Mouse (Mus musculus): ENCODE measurements around the gene Irak2. TPM values are rescaled to one million over a fixed set of nuclear protein-coding genes. Genes with fewer than 3 reads are reported as not detected.
"Not testable (repeated sequence)": the region's sequence is repeated elsewhere in the genome, so short reads cannot be mapped to it uniquely, and the experiment has no call there.

Irak2 gene
- polyA plus RNA-seq, 1 experiment from 2014 or later = 9.3 TPM

DNA sequence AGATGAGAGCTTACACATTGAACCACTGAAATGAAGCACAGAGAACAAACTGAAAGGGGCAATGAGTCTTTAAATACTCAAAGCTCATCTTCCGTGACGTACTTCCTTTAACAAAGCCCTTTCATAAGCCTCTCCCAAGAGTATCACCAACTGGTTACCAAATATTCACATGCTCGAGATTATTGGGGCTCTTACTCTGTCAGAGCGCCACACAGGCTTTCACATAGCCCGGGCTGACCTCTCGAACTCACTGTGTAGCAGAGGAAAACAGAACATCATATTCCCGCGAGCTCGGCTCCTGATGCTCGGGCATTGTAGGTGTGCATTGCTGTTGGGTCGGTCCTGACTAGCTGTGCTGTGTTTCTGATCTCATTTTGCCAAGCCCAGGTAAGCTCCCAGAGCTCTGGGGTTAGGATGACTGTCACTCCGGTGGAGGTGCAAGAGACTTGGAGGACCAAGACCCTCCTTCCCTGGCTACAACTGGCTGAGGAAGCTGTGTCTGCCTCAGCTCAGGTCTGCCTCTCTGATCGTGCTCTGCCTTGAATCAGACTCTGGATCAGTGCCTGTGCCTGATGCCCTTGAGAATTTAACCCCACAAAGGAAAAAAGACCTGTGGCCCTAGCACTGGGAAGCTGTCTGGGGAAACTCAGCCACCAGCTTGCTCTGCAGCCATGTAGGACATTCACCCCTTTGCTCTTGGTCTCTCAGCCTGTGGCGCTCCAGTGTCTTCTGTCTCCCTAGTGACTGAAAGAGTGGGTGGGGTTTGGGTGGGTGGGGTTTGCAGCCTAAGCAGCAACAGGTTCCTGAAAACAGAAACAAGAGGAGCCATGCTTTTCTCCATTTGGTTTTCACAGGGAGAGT is 22.5 kb downstream of the Irak2 start:
- H3K9ac ChIP-seq (ENCODE audit: low read length) = no peak overlapping the region
- no peaks in the 10 kb centered on the region for H3K36me3 ChIP-seq (ENCODE audit: control insufficient read depth, insufficient read depth, low read length)
- no peaks in the 10 kb centered on the region for H3K9me3 ChIP-seq (replicated peaks; ENCODE audit: control insufficient read depth, low read length)
- WGBS = 56% methylated on average over 14 of the region's 14 CpGs
- no peak overlapping the region for H3K4me2 ChIP-seq (ENCODE audit: low read depth, low read length)
- no peaks in the 10 kb centered on the region for H3K27me3 ChIP-seq (ENCODE audit: control insufficient read depth, insufficient read depth, low read length)
- ATAC-seq (ENCODE audit: insufficient read depth, low FRiP score) = no peak
- peak overlapping the region; percentile 62 for H3K27ac ChIP-seq (ENCODE audit: low read length)
- H3K4me1 ChIP-seq (ENCODE audit: control insufficient read depth, insufficient read depth, low read length) = peaks cover 20% of the 10 kb centered on the region
- no peak overlapping the region for H3K4me3 ChIP-seq (replicated peaks; ENCODE audit: low read length)

DNA sequence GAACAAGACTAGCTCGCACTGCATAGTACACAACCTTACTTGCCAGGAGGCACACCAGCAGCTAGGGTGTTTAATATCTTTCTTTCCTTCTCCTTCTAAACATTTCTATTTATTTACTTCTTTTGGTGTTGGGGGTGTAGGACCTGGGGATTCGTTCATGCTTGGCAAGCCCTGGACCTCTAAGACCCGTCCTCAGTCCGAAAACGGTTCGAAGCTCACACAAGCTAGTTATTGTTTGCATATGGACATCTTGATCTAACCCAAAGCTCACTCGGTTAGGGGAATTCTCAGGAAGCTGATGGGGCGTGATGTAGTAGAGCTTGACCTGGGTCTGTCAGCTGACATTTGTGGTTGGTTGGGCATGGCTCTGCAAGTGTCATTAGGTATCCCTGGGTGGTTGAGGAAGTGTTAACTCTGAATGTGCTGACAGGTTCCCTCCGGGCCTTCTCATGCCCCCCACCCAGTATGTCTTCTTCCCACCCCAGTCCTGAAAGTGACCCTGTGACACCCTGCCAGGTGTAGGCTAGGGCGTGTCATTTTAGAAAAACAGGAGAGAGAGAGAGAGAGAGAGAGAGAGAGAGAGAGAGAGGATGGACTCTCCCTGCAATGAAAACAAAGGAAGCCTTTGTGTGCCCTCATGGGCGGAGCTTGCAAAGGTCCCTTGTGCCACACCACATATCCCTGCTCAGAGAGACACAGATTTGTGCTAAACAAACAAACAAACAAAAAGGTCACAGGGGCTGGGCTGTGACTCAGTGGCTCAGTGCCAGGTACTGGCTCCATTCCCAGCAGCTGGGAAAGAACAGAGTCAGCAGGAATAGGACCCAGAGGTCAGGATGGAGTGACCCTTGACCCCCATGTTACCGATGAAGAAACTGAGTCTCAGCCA is 23.3 kb downstream of the Irak2 start:
- Histone ChIP-seq H3K4me2 (ENCODE audit: low read depth, low read length) (no peak overlapping the region), H3K4me3 (replicated peaks; ENCODE audit: low read length) (no peak overlapping the region), H3K9ac (ENCODE audit: low read length) (no peak overlapping the region), H3K9me3 (replicated peaks; ENCODE audit: control insufficient read depth, low read length) (no peaks in the 10 kb centered on the region), H3K27ac (ENCODE audit: low read length) (peak overlapping the region; percentile 62), H3K4me1 (ENCODE audit: control insufficient read depth, insufficient read depth, low read length) (peaks cover 20% of the 10 kb centered on the region), H3K36me3 (ENCODE audit: control insufficient read depth, insufficient read depth, low read length) (no peaks in the 10 kb centered on the region), H3K27me3 (ENCODE audit: control insufficient read depth, insufficient read depth, low read length) (no peaks in the 10 kb centered on the region)
- ATAC-seq (ENCODE audit: insufficient read depth, low FRiP score) = peak; percentile 31; the same call in 1 of the 2 replicates
- 49% methylated on average over 12 of the region's 12 CpGs for WGBS

DNA sequence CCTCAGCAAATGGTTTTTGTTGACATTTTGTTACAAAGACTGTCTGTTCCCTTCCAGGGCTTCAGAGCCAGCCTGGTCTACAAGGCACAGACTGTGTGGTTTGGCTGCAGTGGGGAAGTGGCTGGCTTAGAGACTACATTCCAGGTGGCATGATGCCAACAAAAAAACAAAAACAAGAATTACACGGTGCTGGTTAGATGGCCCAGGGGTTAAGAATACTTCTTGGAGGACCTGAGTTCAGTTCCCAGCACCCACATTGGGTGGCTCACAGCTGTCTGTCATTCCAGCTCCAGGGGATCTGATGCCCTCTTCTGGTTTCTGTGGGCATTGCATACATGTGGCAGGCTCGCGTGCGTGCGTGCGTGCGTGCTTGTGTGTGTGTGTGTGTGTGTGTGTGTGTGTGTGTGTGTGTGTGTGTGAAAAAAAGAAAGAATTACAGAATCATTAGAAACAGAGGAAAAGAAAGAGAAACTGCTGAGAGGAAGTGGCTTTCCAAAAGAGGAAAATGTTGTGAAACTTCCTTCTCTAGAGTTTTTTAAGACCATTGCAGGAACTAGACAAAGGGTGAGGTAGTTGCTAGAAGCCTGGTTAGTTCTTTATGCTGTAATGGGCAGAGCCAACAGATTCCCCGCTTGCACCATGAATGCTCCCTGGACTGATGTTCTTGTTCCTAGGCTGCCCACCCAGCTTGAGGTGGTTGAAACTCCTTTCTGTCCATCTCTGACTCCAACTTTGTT is 24.9 kb downstream of the Irak2 start:
- no peak overlapping the region for H3K4me3 ChIP-seq (replicated peaks; ENCODE audit: low read length)
- peaks cover 20% of the 10 kb centered on the region for H3K4me1 ChIP-seq (ENCODE audit: control insufficient read depth, insufficient read depth, low read length)
- H3K9ac ChIP-seq (ENCODE audit: low read length) = no peak overlapping the region
- 91% methylated on average over 8 of the region's 8 CpGs for WGBS
- H3K27me3 ChIP-seq (ENCODE audit: control insufficient read depth, insufficient read depth, low read length) = no peaks in the 10 kb centered on the region
- H3K4me2 ChIP-seq (ENCODE audit: low read depth, low read length) = no peak overlapping the region
- no peaks in the 10 kb centered on the region for H3K36me3 ChIP-seq (ENCODE audit: control insufficient read depth, insufficient read depth, low read length)
- H3K9me3 ChIP-seq (replicated peaks; ENCODE audit: control insufficient read depth, low read length) = no peaks in the 10 kb centered on the region
- H3K27ac ChIP-seq (ENCODE audit: low read length) = no peak overlapping the region
- ATAC-seq (ENCODE audit: insufficient read depth, low FRiP score) = no peak

DNA sequence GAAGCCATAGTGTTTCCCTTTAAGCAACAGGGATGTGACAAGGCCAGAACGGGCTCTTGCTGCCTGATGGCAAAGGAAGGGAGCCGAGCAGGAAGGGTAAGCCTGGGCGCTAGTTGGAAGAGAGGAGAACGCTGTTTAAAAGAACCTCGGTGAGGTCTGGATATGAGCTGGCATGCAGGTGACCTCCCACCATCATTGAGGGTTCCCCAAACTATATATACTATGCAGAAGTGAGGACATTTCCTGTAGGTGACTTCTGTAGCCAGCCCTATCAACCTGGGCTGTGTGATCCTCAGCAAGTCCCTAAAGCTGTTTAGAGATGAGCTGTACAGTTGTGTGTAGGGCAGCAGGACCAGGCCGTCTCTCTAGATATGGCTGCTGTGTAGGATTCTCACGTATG is 26.0 kb downstream of the Irak2 start:
- 83% methylated on average over 7 of the region's 7 CpGs for WGBS
- ATAC-seq (ENCODE audit: insufficient read depth, low FRiP score) = no peak
- H3K4me1 ChIP-seq (ENCODE audit: control insufficient read depth, insufficient read depth, low read length) = peaks cover 22% of the 10 kb centered on the region
- H3K4me2 ChIP-seq (ENCODE audit: low read depth, low read length) = no peak overlapping the region
- no peak overlapping the region for H3K27ac ChIP-seq (ENCODE audit: low read length)
- H3K27me3 ChIP-seq (ENCODE audit: control insufficient read depth, insufficient read depth, low read length) = no peaks in the 10 kb centered on the region
- no peaks in the 10 kb centered on the region for H3K9me3 ChIP-seq (replicated peaks; ENCODE audit: control insufficient read depth, low read length)
- H3K9ac ChIP-seq (ENCODE audit: low read length) = no peak overlapping the region
- no peaks in the 10 kb centered on the region for H3K36me3 ChIP-seq (ENCODE audit: control insufficient read depth, insufficient read depth, low read length)
- H3K4me3 ChIP-seq (replicated peaks; ENCODE audit: low read length) = no peak overlapping the region

DNA sequence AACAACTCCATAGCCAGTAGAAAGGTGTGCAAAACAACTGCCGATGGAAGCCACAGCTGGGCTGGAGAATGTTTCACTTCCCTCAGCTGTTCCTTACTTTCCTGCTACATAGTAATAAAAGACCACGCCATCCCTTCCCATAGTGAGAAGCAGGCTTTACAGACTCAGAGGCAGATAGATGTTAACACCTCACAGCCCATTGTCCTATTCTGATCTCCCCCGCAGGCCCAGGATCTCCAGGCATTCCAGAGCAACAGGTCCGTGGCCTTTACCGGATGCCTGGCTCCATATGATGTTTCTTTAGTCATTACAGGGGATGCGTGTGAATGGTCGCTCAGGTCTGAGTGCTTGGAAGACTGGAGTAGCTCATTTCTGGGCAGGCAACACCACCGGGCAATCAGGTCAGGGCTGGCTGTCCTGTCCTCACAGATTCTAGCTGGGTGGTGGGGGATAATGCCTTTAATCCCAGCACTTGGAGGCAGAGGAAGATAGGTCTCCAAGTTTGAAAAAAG is 29.4 kb downstream of the Irak2 start:
- no peak for ATAC-seq (ENCODE audit: insufficient read depth, low FRiP score)
- no peaks in the 10 kb centered on the region for H3K9me3 ChIP-seq (replicated peaks; ENCODE audit: control insufficient read depth, low read length)
- H3K4me1 ChIP-seq (ENCODE audit: control insufficient read depth, insufficient read depth, low read length) = peaks cover 5% of the 10 kb centered on the region
- no peaks in the 10 kb centered on the region for H3K36me3 ChIP-seq (ENCODE audit: control insufficient read depth, insufficient read depth, low read length)
- H3K9ac ChIP-seq (ENCODE audit: low read length) = no peak overlapping the region
- no peaks in the 10 kb centered on the region for H3K27me3 ChIP-seq (ENCODE audit: control insufficient read depth, insufficient read depth, low read length)
- no peak overlapping the region for H3K4me3 ChIP-seq (replicated peaks; ENCODE audit: low read length)
- H3K27ac ChIP-seq (ENCODE audit: low read length) = peak overlapping the region; percentile 43
- WGBS = 66% methylated on average over 8 of the region's 8 CpGs
- no peak overlapping the region for H3K4me2 ChIP-seq (ENCODE audit: low read depth, low read length)

DNA sequence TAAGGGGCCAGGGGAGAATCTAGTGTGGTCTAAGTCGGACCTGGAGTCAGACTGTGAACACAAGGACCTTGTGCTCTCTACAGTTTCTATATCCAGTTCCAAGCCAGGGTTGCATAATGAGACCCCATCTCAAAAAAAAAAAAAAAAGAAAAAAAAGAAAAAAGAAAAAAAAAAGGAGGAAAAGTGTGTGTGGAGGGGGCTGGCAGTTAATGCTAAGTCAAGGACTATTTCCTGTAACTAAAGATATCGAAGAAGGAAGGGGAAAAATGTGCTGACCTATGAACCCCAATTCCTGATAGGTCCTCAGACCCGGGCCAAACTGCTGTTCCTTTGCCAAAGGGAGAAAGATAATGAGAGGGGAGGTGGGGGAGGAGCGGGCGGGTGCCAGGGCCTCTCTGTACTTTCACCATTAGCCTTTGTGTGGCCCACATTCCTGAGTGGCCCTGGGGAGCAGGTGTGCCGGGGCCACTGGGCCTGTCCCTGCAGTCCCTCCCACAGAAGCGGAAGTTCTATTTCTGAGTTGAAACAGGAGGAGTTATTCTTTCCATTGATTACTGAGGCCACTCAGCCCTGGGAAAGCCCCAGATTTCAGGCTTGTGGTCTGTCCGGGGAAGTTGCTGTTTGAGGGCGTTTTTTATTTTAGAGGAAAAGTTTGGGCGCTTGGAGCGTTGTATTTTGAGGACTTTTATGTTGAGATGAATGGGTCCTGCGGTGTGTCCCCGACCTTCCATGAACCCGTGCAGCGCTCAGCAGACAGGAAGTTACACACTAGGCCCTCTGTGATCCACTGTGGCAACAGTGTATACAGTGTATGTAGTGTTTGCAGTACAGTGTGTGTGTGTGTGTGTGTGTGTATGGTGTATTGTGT is 30.3 kb downstream of the Irak2 start:
- Histone ChIP-seq H3K4me1 (ENCODE audit: control insufficient read depth, insufficient read depth, low read length) (peaks cover 5% of the 10 kb centered on the region), H3K4me3 (replicated peaks; ENCODE audit: low read length) (no peak overlapping the region), H3K27ac (ENCODE audit: low read length) (peak overlapping the region; percentile 90), H3K36me3 (ENCODE audit: control insufficient read depth, insufficient read depth, low read length) (no peaks in the 10 kb centered on the region), H3K9ac (ENCODE audit: low read length) (no peak overlapping the region; the same call in 1 of the 2 replicates), H3K27me3 (ENCODE audit: control insufficient read depth, insufficient read depth, low read length) (no peaks in the 10 kb centered on the region), H3K9me3 (replicated peaks; ENCODE audit: control insufficient read depth, low read length) (no peaks in the 10 kb centered on the region), H3K4me2 (ENCODE audit: low read depth, low read length) (peak overlapping the region; percentile 16)
- peak; percentile 92 for ATAC-seq (ENCODE audit: insufficient read depth, low FRiP score)
- WGBS = 32% methylated on average over 15 of the region's 15 CpGs

DNA sequence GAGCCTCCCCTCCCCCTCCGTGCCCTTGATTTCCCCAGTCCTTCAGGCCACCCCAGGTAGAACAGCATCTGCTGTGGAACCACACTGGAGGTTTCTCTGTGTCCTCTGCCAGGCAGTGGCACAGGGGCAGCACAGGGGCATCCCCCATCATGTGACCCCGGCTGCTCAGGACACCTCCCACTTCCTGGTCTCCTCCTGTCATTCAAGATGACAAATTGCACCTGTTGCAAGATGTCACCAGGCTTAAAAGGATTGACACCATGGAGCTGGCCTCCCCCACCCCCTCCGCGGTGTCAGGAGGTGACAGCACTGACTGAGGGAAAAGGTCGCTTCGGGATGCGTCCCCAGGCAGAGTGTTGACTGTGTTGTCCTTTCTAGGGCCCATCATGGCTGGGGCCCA is 31.6 kb downstream of the Irak2 start:
- no peak overlapping the region for H3K4me3 ChIP-seq (replicated peaks; ENCODE audit: low read length)
- H3K36me3 ChIP-seq (ENCODE audit: control insufficient read depth, insufficient read depth, low read length) = no peaks in the 10 kb centered on the region
- peaks cover 5% of the 10 kb centered on the region for H3K4me1 ChIP-seq (ENCODE audit: control insufficient read depth, insufficient read depth, low read length)
- no peak overlapping the region for H3K4me2 ChIP-seq (ENCODE audit: low read depth, low read length)
- H3K9me3 ChIP-seq (replicated peaks; ENCODE audit: control insufficient read depth, low read length) = no peaks in the 10 kb centered on the region
- no peak for ATAC-seq (ENCODE audit: insufficient read depth, low FRiP score)
- H3K9ac ChIP-seq (ENCODE audit: low read length) = no peak overlapping the region
- 49% methylated on average over 7 of the region's 7 CpGs for WGBS
- H3K27me3 ChIP-seq (ENCODE audit: control insufficient read depth, insufficient read depth, low read length) = no peaks in the 10 kb centered on the region
- peak overlapping the region; percentile 90; the same call in 1 of the 2 replicates for H3K27ac ChIP-seq (ENCODE audit: low read length)

DNA sequence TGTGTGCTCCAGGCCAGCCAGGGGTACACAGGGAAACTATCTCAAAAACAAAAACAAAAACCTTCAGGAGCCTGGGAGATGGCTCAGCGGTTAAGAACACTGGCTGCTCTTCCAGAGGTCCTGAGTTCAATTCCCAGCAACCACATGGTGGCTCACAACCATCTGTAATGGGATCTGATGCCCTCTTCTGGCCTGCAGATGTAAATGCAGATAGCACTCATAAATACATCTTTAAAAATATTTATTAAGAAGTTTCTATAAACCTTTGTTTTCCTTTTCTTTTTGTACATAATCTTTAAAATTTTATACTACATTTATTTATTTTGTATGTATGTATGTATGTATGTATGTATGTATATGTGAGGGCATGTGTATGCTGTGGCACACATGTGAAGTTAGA is 33.8 kb downstream of the Irak2 start:
- not testable (repeated sequence) for H3K27ac ChIP-seq (ENCODE audit: low read length); H3K27me3 ChIP-seq (ENCODE audit: control insufficient read depth, insufficient read depth, low read length); ATAC-seq (ENCODE audit: insufficient read depth, low FRiP score); H3K4me3 ChIP-seq (replicated peaks; ENCODE audit: low read length); H3K36me3 ChIP-seq (ENCODE audit: control insufficient read depth, insufficient read depth, low read length); H3K4me2 ChIP-seq (ENCODE audit: low read depth, low read length); H3K9ac ChIP-seq (ENCODE audit: low read length); H3K9me3 ChIP-seq (replicated peaks; ENCODE audit: control insufficient read depth, low read length); H3K4me1 ChIP-seq (ENCODE audit: control insufficient read depth, insufficient read depth, low read length)
- WGBS = 90% methylated on average over 1 of the region's 1 CpGs

Data from stomach, embryonic 16.5 days (tissue).